Mouse (Mus musculus): ENCODE results near the gene Frmpd2. TPM values are rescaled to one million over a fixed set of nuclear protein-coding genes. Genes with fewer than 3 reads are reported as not detected.
"Not testable (repeated sequence)": the region's sequence is repeated elsewhere in the genome, so short reads cannot be mapped to it uniquely, and the experiment has no call there.

Frmpd2 gene
- under 1 TPM in 1 of 4 experiments, not detected in 3; 0.16 TPM for total RNA-seq (2022)

- DNase-seq (ENCODE audit: low spot score) = no peak
Measured at GRCm38 (mm10) chr14:33471331-33471730, at the start of gene Frmpd2. TSS of gene Frmpd2 (plus strand) at chr14:33471696.

- no peak for DNase-seq (ENCODE audit: low spot score)
Measured at GRCm38 (mm10) chr14:33423003-33423402, 48.5 kb upstream of the Frmpd2 start.

GRCm38 (mm10) chr14:33424124-33424523, 47.4 kb upstream of the Frmpd2 start:
- DNase-seq (ENCODE audit: low spot score) = no peak

- not testable (repeated sequence) for DNase-seq (ENCODE audit: low spot score)
Measured at GRCm38 (mm10) chr14:33432485-33432884, 39.0 kb upstream of the Frmpd2 start.

- DNase-seq (ENCODE audit: low spot score) = no peak
Measured at GRCm38 (mm10) chr14:33443780-33444179, 27.7 kb upstream of the Frmpd2 start.

GRCm38 (mm10) chr14:33445962-33446361, 25.5 kb upstream of the Frmpd2 start:
- no peak for DNase-seq (ENCODE audit: low spot score)

- no peak for DNase-seq (ENCODE audit: low spot score)
Measured at GRCm38 (mm10) chr14:33446561-33447023, 24.9 kb upstream of the Frmpd2 start.

- peak; percentile 94 for DNase-seq (ENCODE audit: low spot score)
Measured at GRCm38 (mm10) chr14:33447027-33447569, 24.4 kb upstream of the Frmpd2 start, which contains the start of gene Mapk8. TSS of gene Mapk8 (minus strand) at chr14:33447158.

GRCm38 (mm10) chr14:33448276-33448675, 23.2 kb upstream of the Frmpd2 start:
- DNase-seq (ENCODE audit: low spot score) = no peak

- DNase-seq (ENCODE audit: low spot score) = no peak
Measured at GRCm38 (mm10) chr14:33449296-33449840, 22.1 kb upstream of the Frmpd2 start.

- no peak for DNase-seq (ENCODE audit: low spot score)
Measured at GRCm38 (mm10) chr14:33450331-33450730, 21.2 kb upstream of the Frmpd2 start.

GRCm38 (mm10) chr14:33463658-33464057, 7.8 kb upstream of the Frmpd2 start:
- DNase-seq (ENCODE audit: low spot score) = no peak

- no peak for DNase-seq (ENCODE audit: low spot score)
Measured at GRCm38 (mm10) chr14:33467766-33468165, 3.7 kb upstream of the Frmpd2 start.

- DNase-seq (ENCODE audit: low spot score) = no peak
Measured at GRCm38 (mm10) chr14:33474461-33474860, 3.0 kb downstream of the Frmpd2 start.

- DNase-seq (ENCODE audit: low spot score) = no peak
Measured at GRCm38 (mm10) chr14:33476094-33476760, 4.7 kb downstream of the Frmpd2 start.

- no peak for DNase-seq (ENCODE audit: low spot score)
Measured at GRCm38 (mm10) chr14:33481991-33482390, 10.5 kb downstream of the Frmpd2 start.

GRCm38 (mm10) chr14:33487805-33488550, 16.5 kb downstream of the Frmpd2 start:
- no peak for DNase-seq (ENCODE audit: low spot score)

- DNase-seq (ENCODE audit: low spot score) = no peak
Measured at GRCm38 (mm10) chr14:33495226-33495625, 23.7 kb downstream of the Frmpd2 start.

GRCm38 (mm10) chr14:33497418-33497817, 25.9 kb downstream of the Frmpd2 start:
- DNase-seq (ENCODE audit: low spot score) = no peak

- DNase-seq (ENCODE audit: low spot score) = peak; percentile 49
Measured at GRCm38 (mm10) chr14:33498849-33499248, 27.4 kb downstream of the Frmpd2 start.

GRCm38 (mm10) chr14:33500631-33501030, 29.1 kb downstream of the Frmpd2 start:
- DNase-seq (ENCODE audit: low spot score) = peak; percentile 60

- no peak for DNase-seq (ENCODE audit: low spot score)
Measured at GRCm38 (mm10) chr14:33503311-33503710, 31.8 kb downstream of the Frmpd2 start.

Measured in heart, adult 8-10 months (tissue).